Mouse (Mus musculus): ENCODE measurements at regions not wholly inside any gene's neighbourhood (a gene's known extent, or its start where the extent isn't known, plus 50 kb on each side); places are given as distances from the start of the nearest gene placed in this dataset.

DNA sequence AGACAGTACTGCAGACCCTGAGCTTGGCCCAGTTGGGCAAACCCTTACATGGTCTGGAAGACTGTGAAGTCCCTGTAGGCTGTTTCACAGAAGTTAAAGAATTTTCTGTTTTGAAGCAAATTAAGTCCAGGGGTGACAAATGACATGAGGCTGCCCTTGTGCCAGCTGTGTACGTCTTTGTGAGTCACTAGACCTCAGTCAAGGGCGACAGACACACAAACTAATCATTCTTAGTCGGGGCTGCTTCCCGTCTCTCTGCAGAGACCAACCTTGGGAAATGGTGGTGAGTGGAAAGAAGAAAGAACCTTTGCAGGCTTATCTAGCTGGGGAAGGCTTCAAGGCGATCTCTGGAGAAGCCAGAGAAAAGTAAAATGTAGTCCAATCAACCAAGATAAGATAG, 107.8 kb upstream of the Bmper start:
- Histone ChIP-seq H3K4me2 (ENCODE audit: low read length) (no peak overlapping the region), H3K9ac (ENCODE audit: low read depth, low read length) (no peak overlapping the region), H3K9me3 (ENCODE audit: control insufficient read depth, low read length) (no peaks in the 10 kb centered on the region), H3K36me3 (ENCODE audit: control insufficient read depth, insufficient read depth, low read length) (no peaks in the 10 kb centered on the region), H3K4me3 (ENCODE audit: low read length) (no peak overlapping the region), H3K27me3 (replicated peaks; ENCODE audit: control insufficient read depth, insufficient read depth, low read length) (no peaks in the 10 kb centered on the region), H3K27ac (ENCODE audit: low read depth, low read length) (no peak overlapping the region), H3K4me1 (ENCODE audit: control insufficient read depth, insufficient read depth, low read depth, low read length) (no peaks in the 10 kb centered on the region)
- 80% methylated on average over 5 of the region's 5 CpGs for WGBS
- ATAC-seq: no peak

DNA sequence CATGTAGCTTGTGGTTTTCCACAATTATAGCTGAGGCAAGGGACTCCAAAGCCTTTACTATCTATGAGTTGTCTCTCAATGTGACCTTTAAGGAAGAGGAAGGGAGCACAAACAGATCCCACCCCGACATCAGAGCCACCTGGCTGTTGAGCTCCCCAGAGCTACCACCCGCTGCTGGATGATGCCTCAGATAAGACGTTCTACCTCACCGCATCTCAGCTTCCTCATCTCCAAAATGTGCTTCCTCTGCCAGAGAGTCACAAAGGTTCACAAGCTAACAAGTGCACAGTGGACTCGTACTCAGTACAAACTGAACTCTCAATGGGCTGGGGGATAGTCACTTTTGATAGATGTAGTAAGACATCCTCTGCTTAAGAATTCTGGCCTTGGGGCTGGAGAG, 107.3 kb upstream of the Bmper start:
- ATAC-seq: no peak
- Histone ChIP-seq H3K9ac (ENCODE audit: low read depth, low read length) (no peak overlapping the region), H3K36me3 (ENCODE audit: control insufficient read depth, insufficient read depth, low read length) (no peaks in the 10 kb centered on the region), H3K9me3 (ENCODE audit: control insufficient read depth, low read length) (no peaks in the 10 kb centered on the region), H3K4me2 (ENCODE audit: low read length) (no peak overlapping the region), H3K27me3 (replicated peaks; ENCODE audit: control insufficient read depth, insufficient read depth, low read length) (no peaks in the 10 kb centered on the region), H3K4me3 (ENCODE audit: low read length) (no peak overlapping the region), H3K27ac (ENCODE audit: low read depth, low read length) (no peak overlapping the region), H3K4me1 (ENCODE audit: control insufficient read depth, insufficient read depth, low read depth, low read length) (no peaks in the 10 kb centered on the region)
- WGBS: 89% methylated on average over 5 of the region's 5 CpGs

DNA sequence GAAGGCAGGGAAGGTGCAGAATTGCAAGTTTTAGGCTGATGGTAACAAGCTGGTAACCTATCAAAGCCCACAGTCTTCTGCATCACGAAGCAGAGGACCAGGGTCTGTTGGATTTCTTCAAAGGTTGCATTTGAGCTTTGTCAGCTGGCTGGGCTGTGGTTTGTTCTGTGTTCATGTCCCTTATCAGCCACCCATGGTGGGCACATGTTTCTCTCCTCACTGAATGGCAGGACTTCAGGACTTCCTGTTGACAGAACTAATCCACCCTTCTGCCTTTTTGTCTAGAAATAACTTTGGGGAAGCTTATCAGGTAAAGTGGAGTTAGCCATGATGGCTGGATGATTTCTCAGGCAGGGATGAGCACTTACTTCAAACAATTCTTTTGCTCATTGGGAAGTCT, 106.6 kb upstream of the Bmper start:
- no peak for ATAC-seq
- no peaks in the 10 kb centered on the region for H3K4me1 ChIP-seq (ENCODE audit: control insufficient read depth, insufficient read depth, low read depth, low read length)
- WGBS: 85% methylated on average over 1 of the region's 1 CpGs

DNA sequence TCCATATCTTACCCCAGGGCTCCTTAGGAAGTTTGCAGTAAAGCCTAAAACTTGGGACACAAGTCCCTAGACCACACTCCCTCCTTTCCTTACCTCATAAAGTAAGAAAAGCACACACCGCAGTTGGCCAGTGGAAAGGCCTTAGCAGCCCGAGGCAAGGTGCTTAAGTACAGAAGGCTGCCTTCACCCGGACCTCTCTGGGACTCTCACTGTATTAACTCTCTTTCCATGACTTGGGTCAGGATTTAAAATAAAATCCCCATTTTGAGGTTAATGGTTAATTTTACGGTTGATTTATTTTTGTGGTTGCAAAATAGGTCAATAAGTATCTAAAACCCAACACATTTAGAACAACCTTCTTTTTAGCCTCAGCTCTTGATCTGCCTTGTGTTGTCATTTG, 103.1 kb upstream of the Bmper start:
- ATAC-seq: no peak
- 90% methylated on average over 4 of the region's 4 CpGs for WGBS
- H3K27me3 ChIP-seq (replicated peaks; ENCODE audit: control insufficient read depth, insufficient read depth, low read length): no peaks in the 10 kb centered on the region

More for the DNA sequence above, 106.6 kb upstream of the Bmper start:
- H3K27ac ChIP-seq (ENCODE audit: low read depth, low read length): no peak overlapping the region
- H3K9ac ChIP-seq (ENCODE audit: low read depth, low read length): no peak overlapping the region
- no peak overlapping the region for H3K4me2 ChIP-seq (ENCODE audit: low read length)
- H3K4me3 ChIP-seq (ENCODE audit: low read length): no peak overlapping the region
- no peaks in the 10 kb centered on the region for H3K36me3 ChIP-seq (ENCODE audit: control insufficient read depth, insufficient read depth, low read length)
- no peaks in the 10 kb centered on the region for H3K27me3 ChIP-seq (replicated peaks; ENCODE audit: control insufficient read depth, insufficient read depth, low read length)
- no peaks in the 10 kb centered on the region for H3K9me3 ChIP-seq (ENCODE audit: control insufficient read depth, low read length)

DNA sequence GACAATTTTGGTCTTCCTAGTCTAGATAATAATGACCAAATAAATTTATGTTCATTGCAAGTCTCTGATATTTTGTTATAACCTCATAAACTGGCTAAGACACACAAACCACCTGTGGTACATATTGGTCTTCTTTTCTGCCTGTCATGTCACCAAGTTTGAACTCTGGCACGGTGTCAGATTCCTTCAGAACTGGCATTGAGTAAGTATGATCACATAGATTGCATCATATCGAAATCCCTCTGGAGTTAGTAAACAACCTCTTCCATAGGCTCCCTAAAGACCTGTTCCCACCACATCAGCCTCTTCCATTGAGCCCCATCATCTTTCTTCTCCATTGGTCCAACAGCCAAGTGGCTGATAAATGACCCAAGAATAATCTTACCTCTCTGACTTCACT, 102.1 kb upstream of the Bmper start:
- no peak overlapping the region for H3K4me3 ChIP-seq (ENCODE audit: low read length)
- no peaks in the 10 kb centered on the region for H3K4me1 ChIP-seq (ENCODE audit: control insufficient read depth, insufficient read depth, low read depth, low read length)
- WGBS: 94% methylated on average over 2 of the region's 2 CpGs
- no peak overlapping the region for H3K4me2 ChIP-seq (ENCODE audit: low read length)
- ATAC-seq: no peak
- H3K27ac ChIP-seq (ENCODE audit: low read depth, low read length): no peak overlapping the region
- H3K9me3 ChIP-seq (ENCODE audit: control insufficient read depth, low read length): no peaks in the 10 kb centered on the region
- no peak overlapping the region for H3K9ac ChIP-seq (ENCODE audit: low read depth, low read length)
- H3K36me3 ChIP-seq (ENCODE audit: control insufficient read depth, insufficient read depth, low read length): no peaks in the 10 kb centered on the region
- no peaks in the 10 kb centered on the region for H3K27me3 ChIP-seq (replicated peaks; ENCODE audit: control insufficient read depth, insufficient read depth, low read length)

More for the DNA sequence above, 103.1 kb upstream of the Bmper start:
- no peaks in the 10 kb centered on the region for H3K36me3 ChIP-seq (ENCODE audit: control insufficient read depth, insufficient read depth, low read length)
- no peak overlapping the region for H3K4me3 ChIP-seq (ENCODE audit: low read length)
- H3K4me2 ChIP-seq (ENCODE audit: low read length): no peak overlapping the region
- no peak overlapping the region for H3K9ac ChIP-seq (ENCODE audit: low read depth, low read length)
- no peak overlapping the region for H3K27ac ChIP-seq (ENCODE audit: low read depth, low read length)
- no peaks in the 10 kb centered on the region for H3K9me3 ChIP-seq (ENCODE audit: control insufficient read depth, low read length)
- no peaks in the 10 kb centered on the region for H3K4me1 ChIP-seq (ENCODE audit: control insufficient read depth, insufficient read depth, low read depth, low read length)

DNA sequence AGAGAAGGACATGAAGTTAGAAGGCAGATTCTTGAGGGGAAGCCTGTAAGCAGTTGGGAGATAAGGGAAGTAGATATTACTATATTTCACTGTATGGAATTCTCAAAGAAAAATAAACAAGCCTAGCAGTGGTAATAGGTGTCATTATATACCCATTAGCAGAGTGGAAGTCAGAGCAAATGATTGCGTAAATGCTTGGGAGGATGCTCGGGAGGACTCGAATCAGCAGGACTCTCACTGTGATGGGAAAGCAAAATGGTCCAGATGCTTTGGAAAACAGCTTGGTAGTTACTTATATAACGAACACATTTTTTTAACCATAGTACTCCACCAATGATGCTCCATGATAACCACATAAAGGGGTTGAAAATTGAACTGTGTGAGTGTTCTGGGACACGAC, 100.4 kb upstream of the Bmper start:
- Histone ChIP-seq H3K9me3 (ENCODE audit: control insufficient read depth, low read length) (no peaks in the 10 kb centered on the region), H3K4me3 (ENCODE audit: low read length) (no peak overlapping the region), H3K36me3 (ENCODE audit: control insufficient read depth, insufficient read depth, low read length) (no peaks in the 10 kb centered on the region), H3K4me2 (ENCODE audit: low read length) (no peak overlapping the region), H3K27ac (ENCODE audit: low read depth, low read length) (no peak overlapping the region), H3K4me1 (ENCODE audit: control insufficient read depth, insufficient read depth, low read depth, low read length) (peaks cover 3% of the 10 kb centered on the region; the same call in 1 of the 2 replicates), H3K27me3 (replicated peaks; ENCODE audit: control insufficient read depth, insufficient read depth, low read length) (no peaks in the 10 kb centered on the region), H3K9ac (ENCODE audit: low read depth, low read length) (no peak overlapping the region)
- peak; percentile 32; the same call in 1 of the 2 replicates for ATAC-seq
- WGBS: 67% methylated on average over 5 of the region's 5 CpGs

DNA sequence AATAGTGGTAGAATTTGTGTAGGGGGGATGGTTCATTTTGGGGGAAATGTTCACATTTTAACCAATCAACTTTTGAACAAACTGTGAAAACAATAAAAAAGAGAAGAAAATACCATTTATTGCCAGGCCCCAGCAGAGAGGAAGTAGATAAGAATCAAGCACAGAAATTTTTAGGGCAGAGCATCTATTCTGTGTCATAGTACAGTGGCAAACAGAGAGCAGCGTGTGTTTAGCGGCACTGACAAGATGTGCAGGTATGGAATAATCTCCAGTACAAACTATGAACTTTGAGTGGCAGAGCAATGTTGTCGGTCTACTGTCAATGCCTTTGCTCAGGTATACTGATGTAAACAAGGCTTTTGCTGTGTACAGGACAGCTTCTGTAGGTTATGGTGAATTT, 99.4 kb upstream of the Bmper start:
- Histone ChIP-seq H3K4me3 (ENCODE audit: low read length) (no peak overlapping the region), H3K36me3 (ENCODE audit: control insufficient read depth, insufficient read depth, low read length) (no peaks in the 10 kb centered on the region), H3K4me2 (ENCODE audit: low read length) (no peak overlapping the region), H3K4me1 (ENCODE audit: control insufficient read depth, insufficient read depth, low read depth, low read length) (peaks cover 7% of the 10 kb centered on the region), H3K9ac (ENCODE audit: low read depth, low read length) (no peak overlapping the region), H3K27ac (ENCODE audit: low read depth, low read length) (no peak overlapping the region), H3K27me3 (replicated peaks; ENCODE audit: control insufficient read depth, insufficient read depth, low read length) (no peaks in the 10 kb centered on the region), H3K9me3 (ENCODE audit: control insufficient read depth, low read length) (no peaks in the 10 kb centered on the region)
- ATAC-seq: no peak
- WGBS: 94% methylated on average over 3 of the region's 3 CpGs

DNA sequence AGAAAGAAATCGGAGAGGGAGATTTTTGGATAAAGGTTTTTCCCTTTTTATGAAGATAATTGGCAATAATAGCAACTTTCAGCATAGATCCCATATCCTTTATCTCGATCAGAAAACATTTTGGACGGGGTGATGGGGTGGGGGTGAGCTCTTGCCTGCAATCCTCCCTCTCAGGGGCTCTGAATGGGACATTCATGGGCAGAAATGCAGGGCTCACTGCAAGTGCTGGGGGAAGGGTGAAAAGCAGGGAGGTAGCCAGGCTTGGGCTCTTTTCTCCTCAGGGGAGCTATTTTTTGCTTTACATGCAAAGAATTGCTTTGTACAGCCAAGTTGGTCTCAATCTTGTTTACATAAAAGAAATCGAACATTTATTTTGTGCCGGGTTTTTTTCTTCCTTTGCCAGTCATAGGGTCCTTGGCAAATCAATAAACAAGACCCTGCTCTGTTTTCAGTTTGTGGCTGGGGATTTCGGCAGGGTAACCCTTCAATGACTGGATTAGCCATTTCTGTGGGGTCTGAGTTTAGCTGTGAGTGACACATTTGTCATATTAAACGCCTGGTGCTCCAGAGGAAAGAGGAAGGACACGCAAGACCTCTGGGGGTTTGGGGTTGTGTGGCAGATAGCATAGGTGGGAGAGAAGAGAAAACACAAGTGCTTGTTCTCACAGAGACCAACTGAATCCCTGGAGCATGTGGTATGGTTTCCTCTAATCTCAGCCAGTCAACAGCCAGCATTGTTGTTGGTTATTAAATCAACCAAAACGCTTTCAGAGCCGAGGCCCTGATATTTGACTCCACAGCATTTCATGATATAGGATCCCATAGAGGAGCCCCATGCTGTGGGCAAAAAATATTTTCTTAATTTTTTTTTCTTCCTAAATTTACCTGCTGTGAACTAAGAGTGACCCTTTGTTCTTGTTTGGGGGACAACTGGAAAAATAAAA, 96.8 kb upstream of the Bmper start:
- no peak overlapping the region for H3K4me2 ChIP-seq (ENCODE audit: low read length)
- no peak overlapping the region for H3K27ac ChIP-seq (ENCODE audit: low read depth, low read length)
- no peaks in the 10 kb centered on the region for H3K9me3 ChIP-seq (ENCODE audit: control insufficient read depth, low read length)
- no peaks in the 10 kb centered on the region for H3K27me3 ChIP-seq (replicated peaks; ENCODE audit: control insufficient read depth, insufficient read depth, low read length)
- H3K4me1 ChIP-seq (ENCODE audit: control insufficient read depth, insufficient read depth, low read depth, low read length): peaks cover 7% of the 10 kb centered on the region
- no peak overlapping the region for H3K9ac ChIP-seq (ENCODE audit: low read depth, low read length)
- 40% methylated on average over 10 of the region's 10 CpGs for WGBS
- peak; percentile 46; the same call in 1 of the 2 replicates for ATAC-seq
- H3K36me3 ChIP-seq (ENCODE audit: control insufficient read depth, insufficient read depth, low read length): no peaks in the 10 kb centered on the region
- H3K4me3 ChIP-seq (ENCODE audit: low read length): no peak overlapping the region

DNA sequence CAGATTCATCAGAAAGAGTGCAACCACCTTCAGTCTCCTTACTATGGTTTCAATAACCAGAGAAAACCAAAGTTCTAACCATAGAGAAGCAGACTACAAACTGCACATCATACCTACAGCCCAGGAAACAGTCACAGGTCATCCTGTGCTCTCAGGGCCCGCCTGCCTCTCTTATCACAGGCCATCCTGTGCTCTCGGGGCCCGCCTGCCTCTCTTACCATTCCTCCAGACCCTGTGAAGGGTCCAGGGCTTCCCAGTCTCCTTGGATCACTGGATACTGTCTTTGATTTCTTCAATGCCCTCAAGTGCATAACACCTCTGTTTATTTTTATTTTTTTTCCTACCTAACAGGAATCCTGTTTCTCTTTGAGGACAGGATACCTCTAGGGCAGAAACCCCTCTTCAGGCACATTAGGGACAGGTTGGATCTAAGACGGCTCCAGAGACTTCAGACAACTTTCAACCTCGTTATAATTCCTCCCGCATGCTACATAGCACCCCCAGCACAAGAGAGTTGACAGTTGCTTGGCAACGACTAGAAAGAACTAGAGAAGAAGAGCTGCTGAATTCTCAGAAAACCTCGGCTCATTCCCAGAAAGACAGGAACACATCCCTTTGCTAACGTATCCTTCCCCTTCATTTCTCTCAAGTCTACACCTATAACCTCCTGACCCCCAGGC, 95.4 kb upstream of the Bmper start:
- ATAC-seq: peak; percentile 91
- Histone ChIP-seq H3K9me3 (ENCODE audit: control insufficient read depth, low read length) (no peaks in the 10 kb centered on the region), H3K27me3 (replicated peaks; ENCODE audit: control insufficient read depth, insufficient read depth, low read length) (no peaks in the 10 kb centered on the region), H3K4me2 (ENCODE audit: low read length) (no peak overlapping the region), H3K36me3 (ENCODE audit: control insufficient read depth, insufficient read depth, low read length) (no peaks in the 10 kb centered on the region), H3K4me3 (ENCODE audit: low read length) (no peak overlapping the region), H3K27ac (ENCODE audit: low read depth, low read length) (peak overlapping the region; percentile 69), H3K4me1 (ENCODE audit: control insufficient read depth, insufficient read depth, low read depth, low read length) (peaks cover 7% of the 10 kb centered on the region), H3K9ac (ENCODE audit: low read depth, low read length) (no peak overlapping the region)
- WGBS: 39% methylated on average over 9 of the region's 9 CpGs

Measured in hindbrain, embryonic 16.5 days (tissue).